Mouse (Mus musculus): ENCODE measurements around the gene Trio.

Gene Trio

GRCm38 (mm10) chr15:27774481-27774880 is 251.2 kb downstream of the Trio start:
- no peak for DNase-seq (ENCODE audit: low read depth, low spot score)

GRCm38 (mm10) chr15:27772125-27772627 is 253.5 kb downstream of the Trio start:
- no peak for DNase-seq (ENCODE audit: low read depth, low spot score)

DNA sequence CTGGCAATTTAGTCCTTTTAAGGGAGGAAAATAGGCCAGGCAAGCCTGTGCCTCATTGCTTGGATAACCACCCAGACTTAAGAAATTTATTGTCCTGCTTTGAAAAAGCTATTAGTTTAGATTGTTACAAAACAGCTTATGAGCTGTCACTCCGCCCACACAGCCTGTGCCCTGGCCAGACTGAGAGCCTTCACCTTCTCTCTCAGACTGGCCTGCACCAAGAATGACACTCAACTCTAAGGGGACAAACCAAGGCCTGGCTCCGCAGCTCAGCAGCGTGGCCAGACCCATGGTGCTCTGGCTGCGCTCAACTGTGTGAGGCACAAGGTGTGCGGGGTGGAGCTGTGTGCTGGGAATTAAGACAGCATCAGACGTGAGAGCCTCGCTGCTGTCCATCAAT is 254.1 kb downstream of the Trio start:
- no peak for DNase-seq (ENCODE audit: low read depth, low spot score)

- DNase-seq (ENCODE audit: low read depth, low spot score) = no peak
Measured at GRCm38 (mm10) chr15:27770513-27771196, 255.0 kb downstream of the Trio start.

DNA sequence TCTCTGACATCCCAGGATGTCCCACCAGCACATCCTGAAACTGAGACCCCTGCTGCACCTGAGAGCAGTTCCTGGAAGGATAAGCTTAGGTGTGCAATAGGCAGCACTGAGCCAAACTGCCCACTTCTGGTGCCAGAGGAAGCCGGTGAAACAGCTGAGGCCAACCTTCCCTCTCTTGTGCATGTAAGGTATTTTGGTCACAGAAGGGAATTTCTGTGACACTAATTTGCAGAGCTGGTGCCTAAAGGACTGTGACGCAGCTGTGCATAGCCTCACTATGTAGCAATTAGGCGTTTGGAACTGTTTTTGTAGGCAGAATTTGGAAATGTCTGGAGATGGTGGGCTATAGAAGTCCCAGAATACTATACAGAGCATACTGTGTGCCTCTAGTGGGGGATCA is 264.2 kb downstream of the Trio start:
- no peak for DNase-seq (ENCODE audit: low read depth, low spot score)

DNA sequence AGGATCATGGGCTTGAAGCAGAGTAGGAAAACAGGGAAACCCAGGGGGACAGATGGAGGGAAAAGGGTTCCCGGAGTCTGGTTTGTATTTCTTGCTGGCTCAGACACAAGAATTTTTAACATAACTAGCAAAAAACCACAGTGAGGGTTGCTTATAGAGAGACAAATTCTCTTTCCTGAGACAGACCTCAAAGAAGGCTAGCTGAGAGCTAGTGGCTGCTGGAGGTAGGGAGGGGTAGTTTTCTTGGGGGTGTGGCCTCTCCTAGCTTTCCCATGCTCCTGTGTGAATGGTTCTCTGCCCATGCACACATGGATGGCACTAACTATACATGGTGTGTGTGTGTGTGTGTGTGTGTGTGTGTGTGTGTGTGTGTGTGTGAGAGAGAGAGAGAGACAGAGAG is 265.0 kb downstream of the Trio start:
- no peak for DNase-seq (ENCODE audit: low read depth, low spot score)

GRCm38 (mm10) chr15:27759890-27760289 is 265.8 kb downstream of the Trio start:
- DNase-seq (ENCODE audit: low read depth, low spot score) = no peak

GRCm38 (mm10) chr15:27758680-27759079 is 267.0 kb downstream of the Trio start:
- no peak for DNase-seq (ENCODE audit: low read depth, low spot score)

DNA sequence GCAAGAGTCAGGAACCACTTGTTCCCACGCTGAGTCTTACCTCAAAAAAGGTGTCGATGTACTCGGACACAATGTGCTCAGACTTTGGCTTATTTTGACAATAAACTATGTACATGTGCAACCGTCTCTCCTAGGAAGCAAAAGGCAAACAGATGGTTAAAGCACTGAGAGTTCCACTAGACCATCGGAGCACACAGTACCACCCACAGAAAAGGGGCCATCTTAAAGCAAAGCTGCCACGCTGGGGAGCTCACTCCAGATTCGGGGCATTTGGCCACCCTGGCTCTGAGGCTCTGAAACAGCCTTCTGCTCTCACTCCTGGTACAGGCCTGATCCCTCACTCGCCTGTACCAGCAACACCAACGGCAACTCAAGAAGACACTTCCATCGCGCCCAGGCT is 269.2 kb downstream of the Trio start:
- DNase-seq (ENCODE audit: low read depth, low spot score) = no peak

GRCm38 (mm10) chr15:27754571-27755260 is 270.9 kb downstream of the Trio start:
- no peak for DNase-seq (ENCODE audit: low read depth, low spot score)

GRCm38 (mm10) chr15:27753923-27754322 is 271.7 kb downstream of the Trio start:
- DNase-seq (ENCODE audit: low read depth, low spot score) = no peak

- DNase-seq (ENCODE audit: low read depth, low spot score) = no peak
Measured at GRCm38 (mm10) chr15:27752677-27753342, 272.8 kb downstream of the Trio start.

- DNase-seq (ENCODE audit: low read depth, low spot score) = no peak
Measured at GRCm38 (mm10) chr15:27751612-27752405, 273.8 kb downstream of the Trio start.

DNA sequence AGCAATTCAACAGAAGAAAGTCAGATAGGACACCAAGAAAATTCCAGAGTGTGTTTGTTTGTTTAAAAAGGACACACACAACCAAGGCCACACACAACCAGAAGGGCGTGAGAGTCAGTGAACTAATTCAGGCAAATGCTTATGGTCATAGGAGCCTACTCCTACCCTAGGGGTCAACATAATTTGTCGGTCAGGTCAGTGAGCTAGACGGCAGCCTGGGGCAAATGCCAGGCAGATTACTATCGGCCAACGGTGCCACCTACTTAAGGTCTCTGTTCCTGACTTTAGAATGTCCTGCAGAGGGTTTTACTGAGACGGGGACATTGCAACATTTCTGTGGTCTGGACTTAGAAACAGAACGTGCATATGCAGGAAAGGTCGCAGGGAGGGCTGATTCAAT is 276.9 kb downstream of the Trio start:
- no peak for DNase-seq (ENCODE audit: low read depth, low spot score)

- no peak for DNase-seq (ENCODE audit: low read depth, low spot score)
Measured at GRCm38 (mm10) chr15:27747512-27747911, 278.1 kb downstream of the Trio start.

GRCm38 (mm10) chr15:27744995-27745394 is 280.7 kb downstream of the Trio start:
- DNase-seq (ENCODE audit: low read depth, low spot score) = no peak

DNA sequence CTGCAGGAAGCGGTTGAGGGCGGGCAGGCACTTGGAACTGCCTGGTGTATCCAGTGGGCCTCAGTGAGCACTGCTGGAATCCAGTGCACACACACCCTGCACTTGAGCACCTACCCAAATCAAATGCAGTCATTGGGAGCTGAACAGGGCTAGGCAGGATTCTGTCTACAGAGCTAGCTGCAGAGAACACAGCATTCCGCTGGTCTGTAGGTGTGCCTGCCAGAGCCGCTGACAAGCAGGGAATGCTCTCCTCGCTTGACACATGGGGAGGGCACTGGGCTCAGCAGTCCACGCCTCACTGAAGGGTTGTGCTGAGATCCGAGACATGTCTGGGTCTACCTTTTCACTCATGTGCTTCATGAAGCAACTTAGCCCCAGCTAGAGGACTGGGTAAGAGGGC is 285.6 kb downstream of the Trio start:
- no peak for DNase-seq (ENCODE audit: low read depth, low spot score)

DNA sequence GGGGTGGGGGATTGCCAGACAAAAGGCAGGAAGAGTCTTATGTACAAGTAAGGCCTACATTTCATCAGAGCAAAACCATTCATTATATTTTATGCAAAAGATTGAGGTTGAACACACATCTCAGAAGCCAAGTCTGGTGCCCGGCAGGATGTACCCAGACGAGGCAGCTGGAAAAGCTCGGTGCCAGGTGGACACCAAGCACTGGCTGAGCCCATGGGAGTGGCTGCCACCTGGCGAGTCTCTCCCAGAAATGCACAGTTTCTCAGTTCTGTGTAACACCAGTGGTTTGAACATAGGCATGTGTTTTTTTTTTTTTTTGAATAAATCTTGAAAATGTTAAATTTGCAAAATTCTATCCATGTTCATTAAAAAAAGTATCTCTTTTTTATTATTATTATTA is 293.8 kb downstream of the Trio start:
- DNase-seq (ENCODE audit: low read depth, low spot score) = no peak

DNA sequence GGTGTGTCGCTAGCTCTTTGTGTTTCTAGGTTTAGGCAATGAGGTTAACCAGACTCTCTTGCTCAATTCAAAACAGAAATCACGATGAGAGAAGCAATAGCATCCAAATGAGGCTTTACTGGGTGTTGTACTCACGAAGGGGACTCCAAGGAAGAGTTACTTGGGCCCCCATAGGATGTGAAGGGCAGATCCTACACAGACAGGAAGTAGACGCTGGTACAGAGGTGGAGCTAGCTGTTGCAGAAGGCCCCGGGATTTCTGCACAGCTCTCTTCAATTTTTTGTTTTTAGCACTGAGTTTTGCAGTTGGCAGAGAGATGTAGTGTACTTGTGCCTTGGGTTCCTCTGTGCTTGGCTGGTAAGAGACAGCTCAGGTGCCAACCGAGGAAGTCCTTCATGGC is 299.4 kb downstream of the Trio start:
- DNase-seq (ENCODE audit: low read depth, low spot score) = no peak

- DNase-seq (ENCODE audit: low read depth, low spot score) = no peak
Measured at GRCm38 (mm10) chr15:27724796-27725680, 300.6 kb downstream of the Trio start.

DNA sequence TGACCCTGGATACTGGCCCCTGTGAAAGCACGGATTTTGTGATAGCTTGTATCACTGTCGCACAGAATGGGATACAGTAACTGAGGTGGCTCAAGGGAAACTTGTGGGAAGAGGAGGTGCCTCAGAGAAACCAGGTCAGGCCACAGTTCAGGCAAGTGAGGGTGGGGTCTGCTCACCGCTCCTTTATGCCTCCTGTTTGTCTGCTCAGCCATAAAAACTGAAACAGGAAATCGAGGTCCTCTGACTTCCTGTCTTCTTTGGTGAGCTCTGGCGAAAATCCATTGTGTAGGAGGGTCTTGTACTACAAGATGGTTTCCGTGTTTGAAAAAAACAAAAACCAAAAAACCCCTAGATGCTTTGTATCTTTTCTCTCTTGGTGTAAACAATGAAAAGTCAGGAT is 301.4 kb downstream of the Trio start:
- DNase-seq (ENCODE audit: low read depth, low spot score) = no peak
